Mouse (Mus musculus) liver, embryonic 15.5 days (tissue): ENCODE measurements around the gene Tnf. TPM values are rescaled to one million over a fixed set of nuclear protein-coding genes. Genes with fewer than 3 reads are reported as not detected.

ENCODE experiments used
- ATAC-seq: fragments of 200-750 bp; cut with Nextera tagmentation; 2 replicates; pipeline ENCODE4 v1.8.0; 2017; ENCODE audit warnings: moderate number of reproducible peaks, mild to moderate bottlenecking, moderate library complexity; ENCODE audit not compliant: insufficient read depth
- H3K27ac ChIP-seq: fragments of 300-500 bp; sonication (generic); replicated peaks from 2 replicates; pipeline ENCODE4 v1.5.1; 2015; ENCODE audit warnings: mild to moderate bottlenecking, inconsistent platforms
- H3K27me3 ChIP-seq: fragments of 300-500 bp; sonication (generic); 2 replicates; pipeline ENCODE4 v1.6.1; 2015; ENCODE audit warnings: mild to moderate bottlenecking, inconsistent platforms
- H3K36me3 ChIP-seq: fragments of 300-500 bp; sonication (generic); replicated peaks from 2 replicates; pipeline ENCODE4 v1.6.1; 2015; ENCODE audit warnings: moderate library complexity, mild to moderate bottlenecking, inconsistent platforms
- H3K4me1 ChIP-seq: fragments of 300-500 bp; sonication (generic); replicated peaks from 2 replicates; pipeline ENCODE4 v1.6.1; 2015; ENCODE audit warnings: inconsistent platforms
- H3K4me2 ChIP-seq: fragments of 300-500 bp; sonication (generic); 2 replicates; pipeline ENCODE4 v1.6.1; 2015; ENCODE audit warnings: moderate library complexity, mild to moderate bottlenecking, inconsistent platforms
- H3K4me3 ChIP-seq: fragments of 300-500 bp; sonication (generic); replicated peaks from 2 replicates; pipeline ENCODE4 v1.5.1; 2015; ENCODE audit warnings: mild to moderate bottlenecking, inconsistent platforms
- H3K9ac ChIP-seq: fragments of 300-500 bp; sonication (generic); 2 replicates; pipeline ENCODE4 v1.6.1; 2015; ENCODE audit warnings: moderate library complexity, mild to moderate bottlenecking, inconsistent platforms
- H3K9me3 ChIP-seq: fragments of 300-500 bp; sonication (generic); replicated peaks from 2 replicates; pipeline ENCODE4 v1.6.1; 2016; ENCODE audit warnings: inconsistent platforms
- WGBS: fragments of 180-500 bp; shearing (Covaris S2); methylation state at CpG from one replicate; pipeline ENCODE4 v1.1.7; 2015; ENCODE audit warnings: mixed read lengths; ENCODE audit not compliant: insufficient replicate concordance; 5-methylcytosine and 5-hydroxymethylcytosine counted together
- polyA plus RNA-seq: library from polyadenylated mRNA; unstranded; fragments of >200 nt; fragmentation: Nextera tagmentation; extraction: Ambion mirVana; gene quantifications from 2 replicates; pipeline ENCODE4 v1.2.1, GENCODE M21; 2015

The Tnf gene
- polyA plus RNA-seq, 1 experiment from 2014 or later, result 0.36 TPM

DNA sequence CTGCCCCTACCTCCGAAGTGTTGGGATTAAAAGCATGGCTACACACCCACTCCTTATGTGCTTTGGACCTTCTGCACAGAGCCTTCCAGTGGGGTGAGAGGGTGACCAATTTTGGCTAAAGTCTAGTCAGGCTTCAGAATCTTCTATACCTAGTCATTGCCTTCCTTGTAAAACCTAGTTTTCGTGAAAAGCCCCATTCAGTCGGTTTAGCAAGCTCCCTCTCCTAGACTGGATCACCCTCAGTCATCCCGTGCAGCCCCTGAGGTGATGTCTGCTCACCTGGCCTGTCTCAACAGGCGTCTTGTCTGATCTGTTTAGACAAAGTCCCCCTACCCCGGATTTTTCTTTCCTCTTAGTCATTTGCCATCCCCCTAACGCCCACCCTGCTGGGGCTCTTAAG lies 3.8 kb downstream of the Tnf start:
- Histone ChIP-seq H3K27me3 (peaks cover 82% of the 10 kb centered on the region), H3K4me3 (no peak overlapping the region), H3K4me1 (peaks cover 40% of the 10 kb centered on the region), H3K4me2 (no peak overlapping the region), H3K9me3 (no peaks in the 10 kb centered on the region), H3K36me3 (no peaks in the 10 kb centered on the region), H3K27ac (no peak overlapping the region), H3K9ac (no peak overlapping the region)
- 50% methylated on average over 7 of the region's 7 CpGs for WGBS
- no peak for ATAC-seq

- ATAC-seq, result no peak
- no peak overlapping the region for H3K4me3 ChIP-seq
- H3K27me3 ChIP-seq, result peaks cover 73% of the 10 kb centered on the region
- no peak overlapping the region for H3K4me2 ChIP-seq
- peaks cover 40% of the 10 kb centered on the region for H3K4me1 ChIP-seq
- H3K9me3 ChIP-seq, result no peaks in the 10 kb centered on the region
- no peak overlapping the region for H3K9ac ChIP-seq
- WGBS, result 31% methylated on average over 6 of the region's 6 CpGs
- no peak overlapping the region for H3K27ac ChIP-seq
- H3K36me3 ChIP-seq, result no peaks in the 10 kb centered on the region
Observed at GRCm38 (mm10) chr17:35197126-35197525, 4.7 kb downstream of the Tnf start.

DNA sequence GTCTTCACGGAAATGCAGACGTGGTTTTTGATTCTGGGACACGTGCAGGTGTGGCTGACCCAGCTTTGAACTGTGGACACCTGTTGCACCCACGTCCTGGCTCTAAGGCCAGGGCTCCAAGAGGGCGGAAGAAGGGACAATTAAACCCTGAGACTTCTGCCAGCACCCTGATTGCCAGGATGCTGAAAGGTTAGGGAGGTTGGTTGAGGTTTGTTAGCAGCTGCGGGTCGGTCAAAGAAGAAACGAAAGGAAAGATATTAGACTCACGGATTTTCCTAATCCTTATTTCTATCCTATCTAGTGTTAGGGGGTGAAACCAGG lies 5.5 kb downstream of the Tnf start:
- H3K4me3 ChIP-seq, result peak overlapping the region; percentile 49
- WGBS, result 31% methylated on average over 9 of the region's 9 CpGs

GRCm38 (mm10) chr17:35195631-35196320 lies 6.0 kb downstream of the Tnf start:
- no peaks in the 10 kb centered on the region for H3K36me3 ChIP-seq
- H3K27me3 ChIP-seq, result peaks cover 59% of the 10 kb centered on the region
- 0 out of 2 replicates have a peak overlapping the region, but pooled peaks have one; percentile 38 for H3K27ac ChIP-seq
- peak; percentile 67 for ATAC-seq
- H3K9me3 ChIP-seq, result no peaks in the 10 kb centered on the region
- H3K4me2 ChIP-seq, result peak overlapping the region; percentile 74
- H3K9ac ChIP-seq, result peak overlapping the region; percentile 40; the same call in 1 of the 2 replicates
- H3K4me3 ChIP-seq, result peak overlapping the region; percentile 49
- H3K4me1 ChIP-seq, result peaks cover 35% of the 10 kb centered on the region
- WGBS, result 1% methylated on average over 66 of the region's 66 CpGs

More for the DNA sequence above, 5.5 kb downstream of the Tnf start:
- H3K9ac ChIP-seq, result peak overlapping the region; percentile 33; the same call in 1 of the 2 replicates
- H3K9me3 ChIP-seq, result no peaks in the 10 kb centered on the region
- peak overlapping the region; percentile 74 for H3K4me2 ChIP-seq
- peaks cover 64% of the 10 kb centered on the region for H3K27me3 ChIP-seq
- no peaks in the 10 kb centered on the region for H3K36me3 ChIP-seq
- H3K4me1 ChIP-seq, result peaks cover 40% of the 10 kb centered on the region
- ATAC-seq, result no peak
- H3K27ac ChIP-seq, result no peak overlapping the region

- peak overlapping the region; percentile 74 for H3K4me2 ChIP-seq
- no peaks in the 10 kb centered on the region for H3K36me3 ChIP-seq
- H3K9me3 ChIP-seq, result no peaks in the 10 kb centered on the region
- ATAC-seq, result no peak
- peak overlapping the region; percentile 40; the same call in 1 of the 2 replicates for H3K9ac ChIP-seq
- H3K4me1 ChIP-seq, result peaks cover 32% of the 10 kb centered on the region
- 0 out of 2 replicates have a peak overlapping the region, but pooled peaks have one; percentile 38 for H3K27ac ChIP-seq
- peaks cover 52% of the 10 kb centered on the region for H3K27me3 ChIP-seq
- WGBS, result 35% methylated on average over 19 of the region's 19 CpGs
- H3K4me3 ChIP-seq, result peak overlapping the region; percentile 49
Observed at GRCm38 (mm10) chr17:35194844-35195630, 6.8 kb downstream of the Tnf start.

DNA sequence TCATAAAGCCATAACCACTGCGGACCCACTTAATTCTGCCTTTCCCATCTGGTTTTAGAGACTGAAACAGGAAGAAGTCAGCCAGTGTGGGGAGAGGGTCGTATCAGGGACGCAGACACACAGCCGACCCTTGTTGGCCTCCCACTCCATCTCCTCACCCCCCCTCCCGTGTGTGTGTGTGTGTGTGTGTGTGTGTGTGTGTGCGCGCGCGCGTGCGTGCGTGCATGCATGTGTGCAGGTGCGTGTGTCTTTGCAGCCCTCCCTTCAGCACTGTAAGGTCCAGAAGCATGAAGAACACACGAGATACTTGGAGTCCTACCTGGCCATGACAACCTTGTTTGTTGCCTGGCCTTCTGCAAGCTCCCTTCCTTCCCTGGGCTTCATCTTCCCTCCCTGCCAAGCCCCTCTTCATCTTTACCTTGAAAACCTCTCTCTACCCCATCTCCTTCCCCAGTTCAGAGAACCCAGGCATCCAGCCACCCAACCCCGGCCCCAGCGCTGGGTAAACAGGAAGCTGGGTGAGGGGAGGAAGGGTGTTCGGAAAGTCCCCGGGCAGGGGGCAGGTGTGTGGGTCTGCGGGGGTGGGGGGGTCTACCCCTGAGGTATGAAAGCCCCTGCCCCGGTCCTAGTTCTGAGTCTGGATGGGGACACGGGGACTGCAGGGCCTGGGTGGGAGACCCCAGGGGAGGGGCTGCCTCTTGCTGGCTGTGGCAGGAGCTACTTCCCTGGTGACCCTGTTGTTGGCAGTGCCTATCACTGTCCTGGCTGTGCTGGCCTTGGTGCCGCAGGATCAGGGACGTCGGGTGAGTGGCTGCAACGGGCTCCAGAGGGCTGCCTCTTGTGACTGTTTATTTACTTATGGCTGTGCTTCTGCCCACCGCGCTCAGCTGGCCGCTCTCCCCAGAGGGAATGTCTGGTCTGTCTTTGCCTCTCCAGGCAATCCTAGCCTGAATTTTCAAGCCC lies 7.6 kb downstream of the Tnf start, which contains the start of gene Ltb:
TSS of gene Ltb (plus strand) at position 559 of the 963 bp plus-strand sequence.
- Histone ChIP-seq H3K9ac (0 out of 2 replicates have a peak within 1 kb of the TSS, but pooled peaks have one; percentile 40), H3K27me3 (peaks cover 46% of the 10 kb centered on the region), H3K4me2 (peak within 1 kb of the TSS; percentile 74), H3K9me3 (no peaks in the 10 kb centered on the region), H3K4me3 (peak within 1 kb of the TSS; percentile 49), H3K36me3 (no peaks in the 10 kb centered on the region), H3K4me1 (peaks cover 40% of the 10 kb centered on the region), H3K27ac (peak within 1 kb of the TSS; percentile 38; the same call in 1 of the 2 replicates)
- 46% methylated on average over 28 of the region's 28 CpGs for WGBS
- ATAC-seq, result no peak

DNA sequence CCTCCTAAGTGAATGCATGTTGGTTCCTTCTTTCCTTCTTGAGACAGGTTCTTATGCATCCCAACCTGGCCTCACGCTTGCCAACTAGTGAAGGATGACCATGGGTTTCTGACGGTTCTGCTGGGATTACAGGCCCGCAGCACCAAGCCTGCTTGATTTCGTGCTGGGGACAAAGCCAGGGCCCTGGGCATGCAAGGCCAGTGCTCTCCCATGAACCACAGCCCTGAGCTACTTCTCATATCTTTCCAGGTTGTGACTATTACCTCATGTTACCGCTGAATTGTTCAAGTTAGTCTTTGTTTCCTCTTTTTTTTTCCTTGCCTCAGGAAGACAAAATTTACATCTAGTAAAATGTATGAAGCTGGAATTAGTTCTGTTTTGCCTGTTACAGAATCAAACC lies 8.9 kb downstream of the Tnf start:
- no peak for ATAC-seq
- H3K36me3 ChIP-seq, result no peaks in the 10 kb centered on the region
- H3K4me2 ChIP-seq, result no peak overlapping the region
- WGBS, result 45% methylated on average over 5 of the region's 5 CpGs
- H3K27me3 ChIP-seq, result peaks cover 37% of the 10 kb centered on the region
- peaks cover 42% of the 10 kb centered on the region for H3K4me1 ChIP-seq
- H3K9ac ChIP-seq, result no peak overlapping the region
- H3K4me3 ChIP-seq, result no peak overlapping the region
- H3K9me3 ChIP-seq, result no peaks in the 10 kb centered on the region
- H3K27ac ChIP-seq, result peak overlapping the region; percentile 64; the same call in 1 of the 2 replicates

- H3K4me1 ChIP-seq, result peaks cover 44% of the 10 kb centered on the region
- H3K9me3 ChIP-seq, result no peaks in the 10 kb centered on the region
- no peak for ATAC-seq
- no peak overlapping the region for H3K4me3 ChIP-seq
- H3K27me3 ChIP-seq, result peaks cover 31% of the 10 kb centered on the region
- H3K27ac ChIP-seq, result no peak overlapping the region
- H3K36me3 ChIP-seq, result no peaks in the 10 kb centered on the region
- H3K9ac ChIP-seq, result no peak overlapping the region
- 42% methylated on average over 2 of the region's 2 CpGs for WGBS
- H3K4me2 ChIP-seq, result no peak overlapping the region
Observed at GRCm38 (mm10) chr17:35191723-35192122, 10.1 kb downstream of the Tnf start.

DNA sequence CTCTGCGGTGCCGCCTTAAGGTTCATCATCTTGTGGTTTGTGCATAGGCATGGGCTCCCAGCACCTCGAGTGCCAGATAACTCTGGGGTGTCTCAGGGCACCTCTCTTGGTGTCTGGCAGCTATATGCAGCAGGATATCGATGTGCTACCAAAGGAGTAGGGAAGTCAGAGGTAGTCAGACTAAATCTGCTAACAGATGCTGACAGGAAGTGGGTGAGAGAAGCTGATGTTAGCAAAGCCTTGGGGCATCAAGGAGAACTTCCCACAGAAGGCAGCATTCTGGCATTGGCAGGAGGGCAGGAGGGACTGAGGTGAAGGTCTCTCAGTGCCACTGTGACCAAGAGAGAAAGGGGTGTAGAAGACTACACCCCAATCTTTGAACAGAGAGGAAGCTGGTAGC lies 11.7 kb downstream of the Tnf start:
- Histone ChIP-seq H3K27ac (peak overlapping the region; percentile 74), H3K27me3 (peaks cover 15% of the 10 kb centered on the region), H3K9ac (no peak overlapping the region), H3K36me3 (no peaks in the 10 kb centered on the region), H3K4me2 (peak overlapping the region; percentile 27), H3K4me3 (no peak overlapping the region), H3K9me3 (no peaks in the 10 kb centered on the region), H3K4me1 (peaks cover 42% of the 10 kb centered on the region)
- no peak for ATAC-seq
- 17% methylated on average over 4 of the region's 4 CpGs for WGBS

DNA sequence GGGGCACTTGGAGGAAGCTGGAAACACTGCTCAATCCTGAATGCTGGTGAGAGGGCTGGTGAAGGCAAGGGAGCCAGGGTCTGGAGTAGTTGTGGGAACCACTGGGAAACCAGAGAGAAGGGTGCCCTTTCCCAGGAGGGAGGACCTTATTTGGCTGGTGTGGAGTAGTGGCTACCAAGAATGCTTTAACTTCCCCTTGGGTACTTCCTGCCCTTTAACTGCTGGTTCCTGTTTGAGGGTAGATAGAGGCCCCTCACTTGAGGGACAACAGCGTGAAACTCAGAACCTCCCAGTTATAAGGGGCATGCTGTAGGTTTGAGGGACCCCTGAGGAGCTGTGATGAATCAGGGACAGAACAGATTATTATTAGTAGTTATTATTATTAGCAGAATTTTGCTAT lies 12.6 kb downstream of the Tnf start:
- H3K36me3 ChIP-seq, result no peaks in the 10 kb centered on the region
- H3K4me3 ChIP-seq, result no peak overlapping the region
- H3K4me2 ChIP-seq, result 0 out of 2 replicates have a peak overlapping the region, but pooled peaks have one; percentile 27
- H3K9ac ChIP-seq, result no peak overlapping the region
- peaks cover 33% of the 10 kb centered on the region for H3K4me1 ChIP-seq
- 17% methylated on average over 1 of the region's 1 CpGs for WGBS
- H3K27ac ChIP-seq, result peak overlapping the region; percentile 74
- H3K9me3 ChIP-seq, result no peaks in the 10 kb centered on the region
- peaks cover 6% of the 10 kb centered on the region for H3K27me3 ChIP-seq
- no peak; the same call in 1 of the 2 replicates for ATAC-seq
